Mouse (Mus musculus) Muller cell, postnatal 12 days (primary cell): ENCODE data around the gene Prl2c1.
"Not testable (repeated sequence)": the region's sequence is repeated elsewhere in the genome, so short reads cannot be mapped to it uniquely, and the experiment has no call there.

ENCODE experiments used
- DNase-seq: peaks from one replicate; pipeline ENCODE4 v3.0.0-alpha.2; 2015; ENCODE audit errors: inconsistent ontology term

The Prl2c1 gene

GRCm38 (mm10) chr13:27849042-27849441, at the start of gene Prl2c1:
Gene Prl2c1, plus strand, starts transcription at chr13:27849342.
- DNase-seq, result no peak

GRCm38 (mm10) chr13:27801354-27801753, 47.8 kb upstream of the Prl2c1 start, which contains the start of gene Prl2a1:
Gene Prl2a1, plus strand, starts transcription at chr13:27801654.
- DNase-seq, result no peak

- no peak for DNase-seq
These were observed 46.4 kb upstream of the Prl2c1 start for GRCm38 (mm10) chr13:27802765-27803164.

GRCm38 (mm10) chr13:27904236-27904635, 55.1 kb downstream of the Prl2c1 start:
- DNase-seq, result not testable (repeated sequence)
